In the genomic region with DNA sequence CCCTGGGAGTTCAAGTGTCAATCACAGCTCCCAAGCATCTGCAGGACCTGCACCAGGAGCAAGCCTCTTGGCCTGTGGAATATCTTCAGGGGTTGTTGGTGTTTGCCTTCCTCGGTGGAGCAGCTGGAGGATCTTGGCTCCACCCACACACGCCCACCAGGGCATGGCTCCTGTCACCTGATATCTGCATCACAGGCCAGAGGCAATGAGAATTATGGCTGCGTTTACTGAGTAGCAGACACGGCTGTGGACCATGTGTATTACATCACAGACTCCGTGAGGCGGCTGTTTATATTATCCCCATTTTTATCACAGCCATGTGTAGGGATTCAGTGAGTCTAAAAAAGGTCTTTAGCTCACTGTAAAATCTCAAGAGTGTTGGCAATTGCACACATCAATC, we compare ENCODE assay signal across 21 mouse cellular contexts. TPM values are rescaled to one million over a fixed set of nuclear protein-coding genes. Genes with fewer than 3 reads are reported as not detected.
A peak's percentile ranks its signal among the peaks of the same experiment; 100 is the strongest.
DNase-seq lines count a peak whose midpoint lies in the region; ATAC-seq lines count a peak whose summit lies in the region.
"Had no signal": no experiment of that assay in that cellular context is flagged by ENCODE, and none has a peak within 500 bp of the region (broad histone marks: within the 10 kb centered on the region; RNA-seq: fewer than 3 reads in every experiment).

No protein-coding gene starts in this region.

- peak; percentile 79; the same call in 1 of the 2 replicates for ATAC-seq in embryonic facial prominence, embryonic 14.5 days (ENCODE audit: low read depth)

- no peak overlapping the region for H3K27ac ChIP-seq in embryonic facial prominence, embryonic 14.5 days (replicated peaks; ENCODE audit: low read depth, low read length)
- H3K27ac ChIP-seq: forebrain, embryonic 10.5 days; hindbrain, embryonic 12.5 days; liver, embryonic 15.5 days had no signal

- H3K4me2 ChIP-seq in embryonic facial prominence, embryonic 14.5 days (ENCODE audit: low read depth, low read length) = no peak overlapping the region
- H3K4me2 ChIP-seq: hindbrain, embryonic 12.5 days; liver, embryonic 15.5 days had no signal

- H3K4me1 ChIP-seq in embryonic facial prominence, embryonic 14.5 days (ENCODE audit: control insufficient read depth, insufficient read depth, low read length) = peaks cover 4% of the 10 kb centered on the region; the same call in 1 of the 2 replicates
- H3K4me1 ChIP-seq: forebrain, embryonic 10.5 days; hindbrain, embryonic 12.5 days; liver, embryonic 15.5 days had no signal

- H3K9me3 ChIP-seq in embryonic facial prominence, embryonic 14.5 days (ENCODE audit: control insufficient read depth, low read length) = no peaks in the 10 kb centered on the region
- H3K9me3 ChIP-seq: forebrain, embryonic 10.5 days; hindbrain, embryonic 12.5 days; liver, embryonic 15.5 days had no signal

- intact Hi-C loops in left cerebral cortex, postnatal 14 days (cut with DNase I) = loop anchor here (5.0 kb wide), 1 partner anchor 82 kb away; no protein-coding TSS in a partner anchor

- no peak overlapping the region for H3K9ac ChIP-seq in embryonic facial prominence, embryonic 14.5 days (ENCODE audit: low read depth, low read length)
- H3K9ac ChIP-seq: hindbrain, embryonic 12.5 days; liver, embryonic 15.5 days had no signal

- no peak overlapping the region for H3K4me3 ChIP-seq in embryonic facial prominence, embryonic 14.5 days (ENCODE audit: low read depth, low read length)
- H3K4me3 ChIP-seq: forebrain, embryonic 10.5 days; hindbrain, embryonic 12.5 days; liver, embryonic 15.5 days had no signal

- H3K27me3 ChIP-seq in embryonic facial prominence, embryonic 14.5 days (replicated peaks; ENCODE audit: control insufficient read depth, insufficient read depth, low read length) = no peaks in the 10 kb centered on the region
- H3K27me3 ChIP-seq: hindbrain, embryonic 12.5 days; liver, embryonic 15.5 days had no signal

- peak; percentile 51 for DNase-seq in embryo, embryonic 11 days
- no peak for DNase-seq in embryo, embryonic 10 days (ENCODE audit: low spot score)
- DNase-seq in left cerebral cortex, postnatal 14 days (ENCODE audit: low spot score in 2 of 2) = peak; percentile 16 to 42
- no peak for DNase-seq in left cerebral cortex, adult 9 months (ENCODE audit: low spot score in 2 of 2)
- DNase-seq in embryonic facial prominence, embryonic 14.5 days (ENCODE audit: low spot score) = peak; percentile 73
- DNase-seq in mesoderm, embryonic 11.5 days (ENCODE audit: low read depth, low spot score) = peak; percentile 47
- no peak for DNase-seq in spleen, adult 12 weeks (ENCODE audit: low spot score)
- no peak for DNase-seq in embryo, embryonic 9.5 days (ENCODE audit: extremely low spot score)
- DNase-seq: adrenal gland, postnatal 25 days; cerebellum, adult 9-11 months; heart, adult 18-20 months; kidney, adult 18-20 months; thymus, postnatal 4 days had no signal

- 20% methylated on average over 6 of the region's 6 CpGs for WGBS in embryonic facial prominence, embryonic 14.5 days

- H3K36me3 ChIP-seq in embryonic facial prominence, embryonic 14.5 days (ENCODE audit: control insufficient read depth, insufficient read depth, low read length) = no peaks in the 10 kb centered on the region
- H3K36me3 ChIP-seq: forebrain, embryonic 10.5 days; hindbrain, embryonic 12.5 days; liver, embryonic 15.5 days had no signal

RNA-seq across cellular contexts. Expression of a gene that starts 53.6 kb away (rescaled TPM):
- not detected for total RNA-seq in left cerebral cortex, postnatal 14 days (2021)
- 0.58 TPM in 1 of 2 replicates, not detected in the other for polyA plus RNA-seq in embryonic facial prominence, embryonic 14.5 days (2014; fragmentation: Nextera tagmentation; extraction: Ambion mirVana)
- total RNA-seq: adrenal gland, postnatal 25 days; heart, adult 18-20 months; left cerebral cortex, postnatal 10 days; megakaryocyte, adult 5-6 weeks had no signal
- polyA plus RNA-seq: forebrain, embryonic 10.5 days; hindbrain, embryonic 12.5 days; liver, embryonic 15.5 days; neural tube, embryonic 14.5 days; small intestine, adult 2 months had no signal

RNA-seq across cellular contexts. Expression of a gene that starts 56.8 kb away (rescaled TPM):
- total RNA-seq in left cerebral cortex, postnatal 14 days (2021) = not detected
- polyA plus RNA-seq in embryonic facial prominence, embryonic 14.5 days (2014; fragmentation: Nextera tagmentation; extraction: Ambion mirVana) = 0.10 TPM in 1 of 2 replicates, not detected in the other
- total RNA-seq: heart, adult 18-20 months; left cerebral cortex, postnatal 10 days; megakaryocyte, adult 5-6 weeks had no signal
- polyA plus RNA-seq: forebrain, embryonic 10.5 days; heart, embryonic 16.5 days; hindbrain, embryonic 12.5 days; liver, embryonic 15.5 days; neural tube, embryonic 14.5 days; small intestine, adult 2 months had no signal

Comparison
In these comparisons a context has a peak if more than half of its experiments do, and no peak if none do; other contexts are left out.
1. DNase-seq: peak in embryo, embryonic 11 days (single experiment), left cerebral cortex, postnatal 14 days (2 of 2), embryonic facial prominence, embryonic 14.5 days (single experiment) and mesoderm, embryonic 11.5 days (single experiment); none in embryo, embryonic 10 days (single experiment), left cerebral cortex, adult 9 months (0 of 2), spleen, adult 12 weeks (single experiment) and embryo, embryonic 9.5 days (single experiment).